Mouse (Mus musculus): ENCODE data around the gene Ilk.

The Ilk gene

GRCm38 (mm10) chr7:105784556-105784955, 48.2 kb downstream of the Ilk start:
- no peak for DNase-seq (ENCODE audit: low read depth, low spot score)

- DNase-seq (ENCODE audit: low read depth, low spot score): no peak
Measured at GRCm38 (mm10) chr7:105786506-105787284, 50.3 kb downstream of the Ilk start.

GRCm38 (mm10) chr7:105787285-105788140, 51.1 kb downstream of the Ilk start, which contains the start of gene Dchs1:
TSS of gene Dchs1 (minus strand) at chr7:105787654.
- no peak for DNase-seq (ENCODE audit: low read depth, low spot score)

GRCm38 (mm10) chr7:105791147-105791546, 54.8 kb downstream of the Ilk start:
- no peak for DNase-seq (ENCODE audit: low read depth, low spot score)
